Comparison of ENCODE assay signal across 21 mouse cellular contexts in genomic region chr2:59673877-59674276, GRCm38 (mm10).
A peak's percentile ranks its signal among the peaks of the same experiment; 100 is the strongest.
DNase-seq lines count a peak whose midpoint lies in the region; ATAC-seq and TF ChIP-seq lines count a peak whose summit lies in the region.
"Had no signal": no experiment of that assay in that cellular context is flagged by ENCODE, and none has a peak within 500 bp of the region (broad histone marks: within the 10 kb centered on the region; RNA-seq: fewer than 3 reads in every experiment).

No protein-coding gene starts in this region.

- no peak for TF ChIP-seq CTCF in E14TG2a.4 (conservative IDR thresholded peaks at IDR 0.05; ENCODE audit: low read length)

- no peak overlapping the region for H3K9ac ChIP-seq in hindbrain, embryonic 13.5 days
- H3K9ac ChIP-seq: limb, embryonic 15.5 days; lung, embryonic 15.5 days; neural tube, embryonic 12.5 days had no signal

- peaks cover 54% of the 10 kb centered on the region for H3K4me1 ChIP-seq in hindbrain, embryonic 10.5 days (replicated peaks)
- H3K4me1 ChIP-seq in hindbrain, embryonic 13.5 days (replicated peaks): peaks cover 16% of the 10 kb centered on the region
- H3K4me1 ChIP-seq in E14TG2a.4 (replicated peaks; ENCODE audit: low read depth, low read length): peaks cover 89% of the 10 kb centered on the region

- 0 out of 2 replicates have a peak, but pooled peaks cover 4% of the 10 kb centered on the region for H3K27me3 ChIP-seq in hindbrain, embryonic 10.5 days (ENCODE audit: insufficient read depth, poor library complexity, severe bottlenecking)
- H3K27me3 ChIP-seq in hindbrain, embryonic 13.5 days: 0 out of 2 replicates have a peak, but pooled peaks cover 3% of the 10 kb centered on the region
- H3K27me3 ChIP-seq in E14TG2a.4 (ENCODE audit: insufficient read depth, low read length): no peaks in the 10 kb centered on the region
- H3K27me3 ChIP-seq: limb, embryonic 15.5 days; lung, embryonic 15.5 days; neural tube, embryonic 12.5 days had no signal

- H3K9me3 ChIP-seq in hindbrain, embryonic 10.5 days: no peaks in the 10 kb centered on the region
- no peaks in the 10 kb centered on the region for H3K9me3 ChIP-seq in hindbrain, embryonic 13.5 days
- H3K9me3 ChIP-seq in E14TG2a.4 (ENCODE audit: low read length): no peaks in the 10 kb centered on the region
- H3K9me3 ChIP-seq: limb, embryonic 15.5 days; lung, embryonic 15.5 days; neural tube, embryonic 12.5 days had no signal

- no peaks in the 10 kb centered on the region for H3K36me3 ChIP-seq in hindbrain, embryonic 10.5 days
- H3K36me3 ChIP-seq in hindbrain, embryonic 13.5 days: no peaks in the 10 kb centered on the region
- H3K36me3 ChIP-seq in E14TG2a.4 (ENCODE audit: insufficient read depth, low read length): peaks cover 2% of the 10 kb centered on the region; the same call in 1 of the 2 replicates
- H3K36me3 ChIP-seq: limb, embryonic 15.5 days; lung, embryonic 15.5 days; neural tube, embryonic 12.5 days had no signal

- H3K4me3 ChIP-seq in hindbrain, embryonic 10.5 days: no peak overlapping the region
- no peak overlapping the region for H3K4me3 ChIP-seq in hindbrain, embryonic 13.5 days
- 0 out of 2 replicates have a peak overlapping the region, but pooled peaks have one; percentile 1 for H3K4me3 ChIP-seq in E14TG2a.4 (replicated peaks; ENCODE audit: low read length)
- H3K4me3 ChIP-seq: gastrocnemius, adult 2 months; layer of hippocampus, adult 2 months; limb, embryonic 15.5 days; lung, embryonic 15.5 days; neural tube, embryonic 12.5 days had no signal

- no peak overlapping the region for H3K4me2 ChIP-seq in hindbrain, embryonic 13.5 days
- H3K4me2 ChIP-seq: limb, embryonic 15.5 days; lung, embryonic 15.5 days; neural tube, embryonic 12.5 days had no signal

- ATAC-seq in hindbrain, embryonic 13.5 days (ENCODE audit: low FRiP score): no peak
- no peak for ATAC-seq in granulocyte monocyte progenitor cell, adult 5-6 weeks (replicated peaks; ENCODE audit: poor library complexity, severe bottlenecking)
- ATAC-seq: forebrain, embryonic 14.5 days; inflammation-experienced regulatory T-cells, adult 6 months had no signal

- DNase-seq in hindbrain, embryonic 10.5 days (ENCODE audit: low spot score): peak; percentile 29
- peak; percentile 76 for DNase-seq in embryo, embryonic 10.5 days (ENCODE audit: low spot score)
- DNase-seq in hindlimb bud, embryonic 11.5 days (ENCODE audit: extremely low spot score, low read depth, low spot score): peak; percentile 85
- no peak for DNase-seq in ovary, postnatal 36 days (ENCODE audit: low spot score)
- DNase-seq in testis, postnatal 14 days (ENCODE audit: low spot score): no peak
- DNase-seq: adrenal gland, postnatal 25 days; B cell, adult 2 months; cerebellum, postnatal 10 days; gastrocnemius, adult 2 months; heart, postnatal 36 days; right cerebral cortex, postnatal 4 days; thymus, adult 18-20 months had no signal

- no peak overlapping the region for H3K27ac ChIP-seq in hindbrain, embryonic 10.5 days
- no peak overlapping the region for H3K27ac ChIP-seq in hindbrain, embryonic 13.5 days
- H3K27ac ChIP-seq: layer of hippocampus, adult 2 months; limb, embryonic 15.5 days; lung, embryonic 15.5 days; neural tube, embryonic 12.5 days had no signal

- WGBS in hindbrain, embryonic 10.5 days: 63% methylated on average over 1 of the region's 1 CpGs
- WGBS in hindbrain, embryonic 13.5 days: 76% methylated on average over 1 of the region's 1 CpGs

Comparison
In these comparisons a context has a peak if more than half of its experiments do, and no peak if none do; other contexts are left out.
1. DNase-seq: peak in hindbrain, embryonic 10.5 days (single experiment), embryo, embryonic 10.5 days (single experiment) and hindlimb bud, embryonic 11.5 days (single experiment); none in ovary, postnatal 36 days (single experiment) and testis, postnatal 14 days (single experiment).